Mouse (Mus musculus): ENCODE measurements around the gene 6430571L13Rik. TPM values are rescaled to one million over a fixed set of nuclear protein-coding genes. Genes with fewer than 3 reads are reported as not detected.

The 6430571L13Rik gene
- polyA plus RNA-seq, 1 experiment from 2014 or later = 9.7 TPM

- Histone ChIP-seq H3K4me3 (no peak overlapping the region), H3K27ac (no peak overlapping the region), H3K4me1 (peaks cover 18% of the 10 kb centered on the region), H3K27me3 (replicated peaks) (peaks cover 8% of the 10 kb centered on the region), H3K9ac (no peak overlapping the region), H3K36me3 (replicated peaks) (no peaks in the 10 kb centered on the region), H3K9me3 (no peaks in the 10 kb centered on the region), H3K4me2 (no peak overlapping the region)
- ATAC-seq (replicated peaks) = no peak
- WGBS = 23% methylated on average over 5 of the region's 5 CpGs
These were observed 35.0 kb downstream of the 6430571L13Rik start for GRCm38 (mm10) chr9:107375451-107375850.

DNA sequence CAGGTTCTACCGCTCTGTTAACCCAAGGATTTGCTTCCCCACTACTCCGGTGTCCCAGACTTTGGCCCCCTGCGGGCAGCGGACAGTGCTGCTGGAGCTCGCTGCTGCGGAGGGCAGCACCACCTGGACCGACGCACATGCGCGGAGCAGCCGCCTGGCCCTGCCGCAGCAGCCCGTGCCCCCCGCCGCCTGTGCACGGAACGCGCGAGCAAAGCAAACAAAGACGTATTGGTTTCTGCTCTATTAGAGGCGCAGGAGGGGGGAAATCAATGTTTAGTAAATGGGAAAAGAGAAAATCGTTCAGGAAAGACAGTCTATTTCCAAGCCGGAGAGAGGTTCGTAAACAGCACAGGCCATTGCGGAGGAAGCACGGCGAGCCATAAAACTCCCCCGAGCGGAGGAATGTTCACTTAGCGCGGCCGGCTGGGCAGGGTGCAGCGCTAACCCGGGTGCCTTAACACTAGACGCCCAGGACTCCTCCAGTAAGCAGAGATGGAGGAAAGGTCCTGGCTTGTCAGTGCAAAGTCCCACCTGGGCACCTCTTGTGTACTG lies 37.6 kb downstream of the 6430571L13Rik start:
- Histone ChIP-seq H3K4me3 (peak overlapping the region; percentile 35), H3K9me3 (no peaks in the 10 kb centered on the region), H3K9ac (peak overlapping the region; percentile 48), H3K27me3 (replicated peaks) (peaks cover 29% of the 10 kb centered on the region), H3K4me2 (peak overlapping the region; percentile 73), H3K4me1 (peaks cover 25% of the 10 kb centered on the region), H3K36me3 (replicated peaks) (no peaks in the 10 kb centered on the region), H3K27ac (peak overlapping the region; percentile 80)
- peak; percentile 82 for ATAC-seq (replicated peaks)
- under 1% methylated on average over 35 of the region's 35 CpGs for WGBS

- H3K4me2 ChIP-seq = no peak overlapping the region
- WGBS = 11% methylated on average over 8 of the region's 8 CpGs
- H3K9ac ChIP-seq = no peak overlapping the region
- H3K27me3 ChIP-seq (replicated peaks) = peaks cover 30% of the 10 kb centered on the region
- peaks cover 21% of the 10 kb centered on the region for H3K4me1 ChIP-seq
- no peak overlapping the region for H3K27ac ChIP-seq
- H3K4me3 ChIP-seq = no peak overlapping the region
- H3K36me3 ChIP-seq (replicated peaks) = no peaks in the 10 kb centered on the region
- H3K9me3 ChIP-seq = no peaks in the 10 kb centered on the region
- ATAC-seq (replicated peaks) = no peak
These were observed 41.3 kb downstream of the 6430571L13Rik start for GRCm38 (mm10) chr9:107381723-107382122.

GRCm38 (mm10) chr9:107384396-107384795 lies 44.0 kb downstream of the 6430571L13Rik start:
- Histone ChIP-seq H3K36me3 (replicated peaks) (no peaks in the 10 kb centered on the region), H3K4me2 (no peak overlapping the region), H3K4me1 (peaks cover 11% of the 10 kb centered on the region), H3K4me3 (no peak overlapping the region), H3K27me3 (replicated peaks) (peaks cover 28% of the 10 kb centered on the region), H3K9me3 (no peaks in the 10 kb centered on the region), H3K27ac (no peak overlapping the region), H3K9ac (no peak overlapping the region)
- ATAC-seq (replicated peaks) = no peak
- WGBS = 19% methylated on average over 3 of the region's 3 CpGs

- ATAC-seq (replicated peaks) = no peak
- 68% methylated on average over 3 of the region's 3 CpGs for WGBS
- H3K9ac ChIP-seq = no peak overlapping the region
These were observed 46.3 kb downstream of the 6430571L13Rik start for GRCm38 (mm10) chr9:107386722-107387121.

DNA sequence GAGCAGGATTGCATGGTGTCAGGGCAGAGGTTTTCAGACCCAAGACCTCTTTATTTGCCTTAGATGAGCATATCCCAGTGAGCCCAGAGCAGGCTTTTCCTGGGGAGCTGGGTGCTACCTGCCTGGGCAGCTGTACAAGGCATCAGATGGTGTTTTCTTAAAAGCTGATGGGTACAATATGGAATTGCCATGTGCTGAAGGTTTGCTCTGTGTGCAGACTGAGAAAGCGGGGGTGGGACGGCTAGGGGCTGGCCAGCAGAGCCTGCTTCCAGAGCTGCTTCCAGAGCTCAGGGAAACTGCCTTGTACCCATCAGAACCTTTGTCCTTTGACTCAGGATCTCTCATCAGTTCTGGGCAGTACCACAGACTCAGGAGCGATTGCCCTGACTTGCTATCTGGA lies 47.3 kb downstream of the 6430571L13Rik start:
- WGBS = 90% methylated on average over 3 of the region's 3 CpGs
- Histone ChIP-seq H3K4me1 (peaks cover 11% of the 10 kb centered on the region), H3K9me3 (no peaks in the 10 kb centered on the region), H3K27me3 (replicated peaks) (0 out of 2 replicates have a peak, but pooled peaks cover 3% of the 10 kb centered on the region), H3K4me3 (no peak overlapping the region), H3K9ac (no peak overlapping the region), H3K36me3 (replicated peaks) (no peaks in the 10 kb centered on the region), H3K4me2 (no peak overlapping the region), H3K27ac (no peak overlapping the region)
- ATAC-seq (replicated peaks) = no peak

More at GRCm38 (mm10) chr9:107386722-107387121, 46.3 kb downstream of the 6430571L13Rik start:
- H3K36me3 ChIP-seq (replicated peaks) = no peaks in the 10 kb centered on the region
- H3K4me3 ChIP-seq = no peak overlapping the region
- 0 out of 2 replicates have a peak, but pooled peaks cover 10% of the 10 kb centered on the region for H3K27me3 ChIP-seq (replicated peaks)
- no peak overlapping the region for H3K27ac ChIP-seq
- H3K4me2 ChIP-seq = no peak overlapping the region
- no peaks in the 10 kb centered on the region for H3K9me3 ChIP-seq
- peaks cover 17% of the 10 kb centered on the region for H3K4me1 ChIP-seq

- 38% methylated on average over 2 of the region's 2 CpGs for WGBS
- Histone ChIP-seq H3K4me3 (no peak overlapping the region), H3K36me3 (replicated peaks) (no peaks in the 10 kb centered on the region), H3K4me1 (peaks cover 10% of the 10 kb centered on the region), H3K27ac (no peak overlapping the region), H3K9me3 (no peaks in the 10 kb centered on the region), H3K4me2 (no peak overlapping the region), H3K9ac (no peak overlapping the region), H3K27me3 (replicated peaks) (no peaks in the 10 kb centered on the region)
- no peak for ATAC-seq (replicated peaks)
These were observed 47.9 kb downstream of the 6430571L13Rik start for GRCm38 (mm10) chr9:107388263-107388662.

- H3K27me3 ChIP-seq (replicated peaks) = peaks cover 3% of the 10 kb centered on the region; the same call in 1 of the 2 replicates
- H3K9me3 ChIP-seq = no peaks in the 10 kb centered on the region
- no peak overlapping the region for H3K27ac ChIP-seq
- no peak for ATAC-seq (replicated peaks)
- 36% methylated on average over 4 of the region's 4 CpGs for WGBS
- H3K4me3 ChIP-seq = no peak overlapping the region
- peaks cover 19% of the 10 kb centered on the region for H3K4me1 ChIP-seq
- H3K36me3 ChIP-seq (replicated peaks) = no peaks in the 10 kb centered on the region
- no peak overlapping the region for H3K4me2 ChIP-seq
- no peak overlapping the region for H3K9ac ChIP-seq
These were observed 56.0 kb downstream of the 6430571L13Rik start for GRCm38 (mm10) chr9:107396397-107396796.

GRCm38 (mm10) chr9:107398968-107399367 lies 58.6 kb downstream of the 6430571L13Rik start:
- no peaks in the 10 kb centered on the region for H3K36me3 ChIP-seq (replicated peaks)
- H3K4me3 ChIP-seq = peak overlapping the region; percentile 86; the same call in 1 of the 2 replicates
- no peak for ATAC-seq (replicated peaks)
- peak overlapping the region; percentile 83; the same call in 1 of the 2 replicates for H3K9ac ChIP-seq
- H3K27ac ChIP-seq = peak overlapping the region; percentile 76
- no peaks in the 10 kb centered on the region for H3K9me3 ChIP-seq
- WGBS = 20% methylated on average over 11 of the region's 11 CpGs
- peaks cover 3% of the 10 kb centered on the region; the same call in 1 of the 2 replicates for H3K27me3 ChIP-seq (replicated peaks)
- peak overlapping the region; percentile 88 for H3K4me2 ChIP-seq
- peaks cover 43% of the 10 kb centered on the region for H3K4me1 ChIP-seq

GRCm38 (mm10) chr9:107399491-107399971 lies 59.1 kb downstream of the 6430571L13Rik start, which contains the start of gene Cacna2d2:
TSS of gene Cacna2d2 (plus strand) at chr9:107399612.
- H3K27ac ChIP-seq = peak within 1 kb of the TSS; percentile 76
- peak within 1 kb of the TSS; percentile 86 for H3K4me3 ChIP-seq
- peak; percentile 79 for ATAC-seq (replicated peaks)
- H3K4me1 ChIP-seq = peaks cover 43% of the 10 kb centered on the region
- no peaks in the 10 kb centered on the region for H3K9me3 ChIP-seq
- peak within 1 kb of the TSS; percentile 88 for H3K4me2 ChIP-seq
- peak within 1 kb of the TSS; percentile 83 for H3K9ac ChIP-seq
- WGBS = under 1% methylated on average over 27 of the region's 54 CpGs
- H3K36me3 ChIP-seq (replicated peaks) = no peaks in the 10 kb centered on the region
- H3K27me3 ChIP-seq (replicated peaks) = peaks cover 3% of the 10 kb centered on the region; the same call in 1 of the 2 replicates

- peak overlapping the region; percentile 76 for H3K27ac ChIP-seq
- WGBS = 0% methylated on average over 40 of the region's 45 CpGs
- peak overlapping the region; percentile 88 for H3K4me2 ChIP-seq
- peak overlapping the region; percentile 83 for H3K9ac ChIP-seq
- H3K36me3 ChIP-seq (replicated peaks) = no peaks in the 10 kb centered on the region
- H3K4me1 ChIP-seq = peaks cover 43% of the 10 kb centered on the region
- H3K4me3 ChIP-seq = peak overlapping the region; percentile 86
- peak; percentile 45 for ATAC-seq (replicated peaks)
- H3K27me3 ChIP-seq (replicated peaks) = peaks cover 3% of the 10 kb centered on the region; the same call in 1 of the 2 replicates
- H3K9me3 ChIP-seq = no peaks in the 10 kb centered on the region
These were observed 59.7 kb downstream of the 6430571L13Rik start for GRCm38 (mm10) chr9:107400060-107400511.

DNA sequence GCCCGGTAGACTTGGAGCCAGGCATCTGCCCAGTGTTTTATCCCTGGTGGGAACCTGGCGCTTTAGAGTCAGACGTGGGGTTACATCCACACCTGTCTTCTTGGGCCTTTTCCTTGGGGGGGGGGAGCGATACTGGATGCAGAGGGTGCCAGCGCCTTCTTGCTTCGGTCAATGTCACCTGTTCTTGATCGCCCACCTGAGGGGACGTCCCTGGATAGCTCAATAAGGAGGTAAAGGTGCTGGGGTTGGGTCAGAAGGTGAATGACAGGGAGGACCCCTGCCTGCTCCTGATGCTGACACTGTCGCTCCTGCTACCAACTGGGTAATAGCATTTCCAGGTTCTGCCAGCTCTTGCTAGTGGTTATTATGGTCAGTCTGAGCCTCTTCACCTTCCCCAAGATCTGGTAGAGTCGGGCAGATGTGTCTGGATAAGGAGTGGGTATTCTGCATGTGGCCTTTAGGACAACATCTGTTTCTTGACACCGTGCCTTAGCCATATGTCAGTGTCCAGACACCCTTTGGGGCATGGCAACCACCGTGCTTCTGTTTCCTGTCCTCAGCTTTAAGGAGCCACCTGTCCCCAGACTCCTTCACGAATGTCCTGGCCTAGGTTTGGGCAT lies 60.4 kb downstream of the 6430571L13Rik start:
- H3K27me3 ChIP-seq (replicated peaks) = peaks cover 3% of the 10 kb centered on the region; the same call in 1 of the 2 replicates
- peak overlapping the region; percentile 86 for H3K4me3 ChIP-seq
- peak overlapping the region; percentile 76; the same call in 1 of the 2 replicates for H3K27ac ChIP-seq
- no peaks in the 10 kb centered on the region for H3K36me3 ChIP-seq (replicated peaks)
- no peaks in the 10 kb centered on the region for H3K9me3 ChIP-seq
- H3K9ac ChIP-seq = peak overlapping the region; percentile 83
- peak overlapping the region; percentile 88 for H3K4me2 ChIP-seq
- peaks cover 47% of the 10 kb centered on the region for H3K4me1 ChIP-seq
- no peak for ATAC-seq (replicated peaks)
- 18% methylated on average over 13 of the region's 13 CpGs for WGBS
